Mouse (Mus musculus) intestine, embryonic 15.5 days (tissue): ENCODE results near the gene Prx. TPM values are rescaled to one million over a fixed set of nuclear protein-coding genes. Genes with fewer than 3 reads are reported as not detected.

Experiments
- ATAC-seq: fragments of 200-750 bp; cut with Nextera tagmentation; 2 replicates; pipeline ENCODE4 v1.8.0; 2017; ENCODE audit warnings: moderate TSS enrichment, moderate library complexity
- H3K27ac ChIP-seq: fragments of 300-500 bp; sonication (generic); 2 replicates; pipeline ENCODE4 v1.5.1; 2015; ENCODE audit warnings: mild to moderate bottlenecking, inconsistent platforms
- H3K27me3 ChIP-seq: fragments of 300-500 bp; sonication (generic); replicated peaks from 2 replicates; pipeline ENCODE4 v1.6.1; 2015; ENCODE audit warnings: inconsistent platforms
- H3K36me3 ChIP-seq: fragments of 300-500 bp; sonication (generic); 2 replicates; pipeline ENCODE4 v1.6.1; 2015; ENCODE audit warnings: inconsistent platforms
- H3K4me1 ChIP-seq: fragments of 300-500 bp; sonication (generic); replicated peaks from 2 replicates; pipeline ENCODE4 v1.6.1; 2015; ENCODE audit warnings: inconsistent platforms
- H3K4me2 ChIP-seq: fragments of 300-500 bp; sonication (generic); replicated peaks from 2 replicates; pipeline ENCODE4 v1.6.1; 2015; ENCODE audit warnings: mild to moderate bottlenecking, inconsistent platforms
- H3K4me3 ChIP-seq: fragments of 300-500 bp; sonication (generic); replicated peaks from 2 replicates; pipeline ENCODE4 v1.5.1; 2015; ENCODE audit warnings: inconsistent platforms
- H3K9ac ChIP-seq: fragments of 300-500 bp; sonication (generic); 2 replicates; pipeline ENCODE4 v1.6.1; 2015; ENCODE audit warnings: inconsistent platforms
- H3K9me3 ChIP-seq: fragments of 300-500 bp; sonication (generic); 2 replicates; pipeline ENCODE4 v1.6.1; 2016; ENCODE audit warnings: inconsistent platforms
- WGBS: fragments of 180-500 bp; shearing (Covaris S2); methylation state at CpG from one replicate; pipeline ENCODE4 v1.1.7; 2015; 5-methylcytosine and 5-hydroxymethylcytosine counted together
- polyA plus RNA-seq: library from polyadenylated mRNA; unstranded; fragments of >200 nt; fragmentation: Nextera tagmentation; extraction: Ambion mirVana; gene quantifications from 2 replicates; pipeline ENCODE4 v1.2.1, GENCODE M21; 2015

Prx gene
- polyA plus RNA-seq, 1 experiment from 2014 or later: 3.2 TPM

GRCm38 (mm10) chr7:27473835-27474489 is 25.2 kb upstream of the Prx start:
- H3K4me3 ChIP-seq: peak overlapping the region; percentile 77
- peak overlapping the region; percentile 92 for H3K27ac ChIP-seq
- WGBS: under 1% methylated on average over 34 of the region's 34 CpGs
- no peak for ATAC-seq
- H3K36me3 ChIP-seq: peaks cover 7% of the 10 kb centered on the region
- peak overlapping the region; percentile 74 for H3K9ac ChIP-seq
- no peaks in the 10 kb centered on the region for H3K27me3 ChIP-seq
- H3K9me3 ChIP-seq: no peaks in the 10 kb centered on the region
- H3K4me1 ChIP-seq: peaks cover 19% of the 10 kb centered on the region
- peak overlapping the region; percentile 58 for H3K4me2 ChIP-seq

DNA sequence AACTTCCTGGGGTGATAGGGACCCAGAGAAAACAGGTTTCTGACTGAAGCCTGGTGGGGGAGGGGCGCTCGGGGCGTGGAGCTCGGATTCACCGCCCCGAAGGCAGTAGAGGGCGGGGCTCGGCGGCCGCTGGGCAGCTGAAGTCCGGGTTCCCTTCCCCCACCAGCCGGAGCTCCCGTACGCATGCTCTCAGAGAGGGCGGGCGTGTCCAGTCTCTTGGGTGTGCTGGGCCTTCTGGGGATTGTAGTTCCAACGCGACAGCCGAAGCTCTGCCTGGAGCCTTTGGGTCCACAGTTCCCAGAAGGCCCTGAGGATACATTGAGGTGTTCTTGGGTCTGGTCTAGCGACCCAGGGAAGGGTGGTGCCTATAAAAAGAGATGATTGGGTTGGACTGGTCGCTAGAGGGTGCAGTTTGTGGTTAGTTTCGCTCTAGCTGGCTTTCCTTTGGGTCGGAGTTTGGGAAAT is 24.6 kb upstream of the Prx start:
- 1% methylated on average over 23 of the region's 23 CpGs for WGBS
- peak overlapping the region; percentile 74 for H3K9ac ChIP-seq
- ATAC-seq: peak; percentile 92
- no peaks in the 10 kb centered on the region for H3K9me3 ChIP-seq
- H3K4me1 ChIP-seq: peaks cover 25% of the 10 kb centered on the region
- H3K4me2 ChIP-seq: peak overlapping the region; percentile 58
- H3K4me3 ChIP-seq: peak overlapping the region; percentile 77
- H3K27ac ChIP-seq: peak overlapping the region; percentile 92
- no peaks in the 10 kb centered on the region for H3K27me3 ChIP-seq
- H3K36me3 ChIP-seq: peaks cover 7% of the 10 kb centered on the region

DNA sequence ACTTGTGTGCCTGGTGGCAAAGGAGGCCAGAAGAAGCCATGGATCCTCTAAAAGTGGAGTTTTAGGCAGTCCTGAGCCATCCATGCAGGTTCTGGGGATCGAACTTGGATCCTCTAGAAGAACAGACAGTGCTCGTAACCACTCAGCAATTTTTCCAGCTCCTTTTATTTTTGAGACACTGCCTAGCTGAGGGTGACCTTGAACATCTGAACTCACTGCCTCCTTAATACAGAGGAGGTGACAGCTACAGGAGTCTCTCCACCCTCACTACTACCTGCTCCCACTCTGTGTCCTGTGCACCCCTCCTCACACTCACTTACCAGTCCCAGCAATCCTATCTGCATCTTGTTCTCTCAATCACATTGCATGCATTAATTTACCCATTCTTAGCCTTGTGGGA is 23.5 kb upstream of the Prx start:
- no peak for ATAC-seq
- no peak overlapping the region for H3K9ac ChIP-seq
- H3K27ac ChIP-seq: peak overlapping the region; percentile 67
- 0 out of 2 replicates have a peak overlapping the region, but pooled peaks have one; percentile 0 for H3K4me3 ChIP-seq
- peaks cover 25% of the 10 kb centered on the region for H3K4me1 ChIP-seq
- peak overlapping the region; percentile 58 for H3K4me2 ChIP-seq
- no peaks in the 10 kb centered on the region for H3K9me3 ChIP-seq
- no peaks in the 10 kb centered on the region for H3K27me3 ChIP-seq
- H3K36me3 ChIP-seq: peaks cover 7% of the 10 kb centered on the region
- 86% methylated on average over 2 of the region's 2 CpGs for WGBS

DNA sequence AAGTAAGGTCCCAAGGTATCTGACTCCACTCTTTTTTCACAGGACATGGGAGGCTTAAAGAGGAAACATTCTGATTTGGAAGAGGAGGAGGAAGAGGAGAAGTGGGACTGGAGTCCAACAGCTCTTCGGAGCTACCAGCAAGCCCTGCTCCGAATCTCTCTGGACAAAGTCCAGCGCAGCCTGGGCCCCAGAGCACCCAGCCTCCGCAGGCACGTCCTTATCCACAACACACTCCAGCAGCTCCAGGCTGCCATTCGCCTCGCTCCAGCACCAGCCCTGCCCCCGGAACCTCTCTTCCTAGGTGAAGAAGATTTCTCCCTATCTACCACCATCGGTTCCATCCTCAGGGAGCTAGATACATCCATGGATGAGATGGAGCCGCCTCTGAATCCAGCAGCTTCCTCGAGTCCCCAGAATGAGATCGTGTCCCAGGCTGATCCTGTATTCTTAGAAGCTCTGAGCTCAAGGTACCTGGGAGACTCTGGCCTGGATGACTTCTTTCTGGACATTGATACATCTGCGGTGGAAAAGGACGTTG is 23.0 kb upstream of the Prx start:
- Histone ChIP-seq H3K9me3 (no peaks in the 10 kb centered on the region), H3K4me1 (peaks cover 28% of the 10 kb centered on the region), H3K27me3 (no peaks in the 10 kb centered on the region), H3K9ac (no peak overlapping the region), H3K4me3 (no peak overlapping the region), H3K36me3 (peaks cover 7% of the 10 kb centered on the region), H3K27ac (peak overlapping the region; percentile 67), H3K4me2 (peak overlapping the region; percentile 27)
- no peak for ATAC-seq
- WGBS: 87% methylated on average over 14 of the region's 14 CpGs

DNA sequence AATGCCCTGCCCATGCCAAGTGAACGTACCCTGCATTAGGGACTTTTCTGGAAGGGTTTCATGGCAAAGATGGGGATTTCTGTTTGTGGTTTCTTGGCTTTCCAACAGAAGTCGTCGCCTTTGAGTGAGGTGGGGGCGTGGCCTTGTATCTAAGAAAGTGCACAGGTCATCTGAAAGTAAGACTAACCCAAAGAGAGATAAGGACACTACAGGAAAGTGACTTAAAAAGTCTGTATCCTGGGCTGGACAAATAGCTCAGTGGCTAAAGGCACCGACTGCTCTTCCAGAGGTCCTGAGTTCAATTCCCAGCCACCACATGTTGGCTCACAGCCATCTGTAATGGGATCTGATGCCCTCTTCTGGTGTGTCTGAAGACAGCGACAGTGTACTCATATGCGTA is 20.6 kb upstream of the Prx start:
- Histone ChIP-seq H3K4me2 (no peak overlapping the region), H3K27me3 (no peaks in the 10 kb centered on the region), H3K4me1 (peaks cover 28% of the 10 kb centered on the region), H3K27ac (0 out of 2 replicates have a peak overlapping the region, but pooled peaks have one; percentile 95), H3K4me3 (no peak overlapping the region), H3K9ac (0 out of 2 replicates have a peak overlapping the region, but pooled peaks have one; percentile 17), H3K9me3 (no peaks in the 10 kb centered on the region), H3K36me3 (peaks cover 7% of the 10 kb centered on the region)
- ATAC-seq: no peak
- WGBS: 70% methylated on average over 7 of the region's 7 CpGs

DNA sequence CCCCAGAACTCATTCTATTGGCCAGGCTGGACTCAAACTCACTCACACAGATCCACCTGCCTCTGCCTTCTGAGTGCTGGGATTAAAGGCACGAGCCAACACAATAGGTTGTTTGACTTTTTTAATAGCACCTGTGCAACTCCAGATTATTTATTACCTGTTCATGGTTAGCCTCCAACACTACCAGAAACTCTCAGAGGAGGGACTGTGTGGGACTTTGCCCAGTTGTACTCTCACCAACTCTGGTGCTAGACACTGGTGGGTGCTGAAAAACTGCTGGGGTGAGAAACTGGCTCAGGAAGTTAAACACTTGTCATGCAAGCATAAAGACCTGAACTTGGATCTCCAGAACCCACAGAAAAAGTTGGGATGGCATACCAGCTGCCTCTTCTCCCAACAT is 19.4 kb upstream of the Prx start:
- Histone ChIP-seq H3K4me3 (0 out of 2 replicates have a peak overlapping the region, but pooled peaks have one; percentile 6), H3K4me2 (peak overlapping the region; percentile 60), H3K4me1 (peaks cover 28% of the 10 kb centered on the region), H3K9ac (0 out of 2 replicates have a peak overlapping the region, but pooled peaks have one; percentile 12), H3K9me3 (no peaks in the 10 kb centered on the region), H3K36me3 (peaks cover 7% of the 10 kb centered on the region), H3K27ac (peak overlapping the region; percentile 95), H3K27me3 (no peaks in the 10 kb centered on the region)
- ATAC-seq: no peak
- WGBS: 42% methylated on average over 1 of the region's 1 CpGs

- H3K4me3 ChIP-seq: peak overlapping the region; percentile 36
- H3K9ac ChIP-seq: peak overlapping the region; percentile 49
- no peak for ATAC-seq
- H3K4me1 ChIP-seq: peaks cover 23% of the 10 kb centered on the region
- peak overlapping the region; percentile 95 for H3K27ac ChIP-seq
- H3K36me3 ChIP-seq: peaks cover 7% of the 10 kb centered on the region
- H3K9me3 ChIP-seq: no peaks in the 10 kb centered on the region
- no peaks in the 10 kb centered on the region for H3K27me3 ChIP-seq
- 64% methylated on average over 3 of the region's 3 CpGs for WGBS
- H3K4me2 ChIP-seq: peak overlapping the region; percentile 60
These were observed 18.6 kb upstream of the Prx start for GRCm38 (mm10) chr7:27480506-27480905.

GRCm38 (mm10) chr7:27480927-27481626 is 18.0 kb upstream of the Prx start:
- no peaks in the 10 kb centered on the region for H3K27me3 ChIP-seq
- no peaks in the 10 kb centered on the region for H3K9me3 ChIP-seq
- H3K4me1 ChIP-seq: peaks cover 23% of the 10 kb centered on the region
- H3K4me3 ChIP-seq: peak overlapping the region; percentile 36
- peaks cover 5% of the 10 kb centered on the region for H3K36me3 ChIP-seq
- 7% methylated on average over 11 of the region's 11 CpGs for WGBS
- H3K9ac ChIP-seq: peak overlapping the region; percentile 49
- ATAC-seq: peak; percentile 6; the same call in 1 of the 2 replicates
- H3K4me2 ChIP-seq: peak overlapping the region; percentile 60
- peak overlapping the region; percentile 95 for H3K27ac ChIP-seq

- peak overlapping the region; percentile 95 for H3K27ac ChIP-seq
- no peaks in the 10 kb centered on the region for H3K36me3 ChIP-seq
- WGBS: 0% methylated on average over 7 of the region's 12 CpGs
- H3K4me1 ChIP-seq: peaks cover 23% of the 10 kb centered on the region
- H3K9ac ChIP-seq: peak overlapping the region; percentile 49
- peak overlapping the region; percentile 36 for H3K4me3 ChIP-seq
- peak; percentile 97 for ATAC-seq
- no peaks in the 10 kb centered on the region for H3K9me3 ChIP-seq
- H3K27me3 ChIP-seq: no peaks in the 10 kb centered on the region
- H3K4me2 ChIP-seq: peak overlapping the region; percentile 60
These were observed 17.5 kb upstream of the Prx start for GRCm38 (mm10) chr7:27481627-27481969.

DNA sequence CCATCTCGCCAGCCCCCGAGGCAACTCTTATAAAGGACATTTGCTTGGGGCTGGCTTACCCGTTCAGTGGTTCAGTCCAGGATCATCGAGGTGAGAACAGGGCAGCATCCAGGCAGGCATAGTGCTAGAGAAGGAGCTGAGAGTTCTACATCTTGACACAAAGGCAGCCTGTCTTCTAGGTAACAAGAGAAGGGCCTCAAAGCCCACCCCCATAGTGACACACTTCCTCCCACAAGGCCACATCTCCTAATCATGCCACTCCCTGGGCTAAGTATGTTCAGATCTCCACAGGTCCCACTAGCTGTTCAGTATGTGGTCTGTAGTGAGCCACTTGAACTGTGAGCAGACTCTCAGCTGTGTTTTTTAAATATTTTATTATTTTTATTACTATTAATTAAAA is 15.3 kb upstream of the Prx start:
- Histone ChIP-seq H3K4me1 (peaks cover 21% of the 10 kb centered on the region), H3K4me2 (no peak overlapping the region), H3K36me3 (no peaks in the 10 kb centered on the region), H3K27ac (no peak overlapping the region), H3K4me3 (no peak overlapping the region), H3K27me3 (no peaks in the 10 kb centered on the region), H3K9me3 (no peaks in the 10 kb centered on the region), H3K9ac (no peak overlapping the region)
- ATAC-seq: no peak
- WGBS: 92% methylated on average over 4 of the region's 4 CpGs

GRCm38 (mm10) chr7:27486102-27486769 is 12.9 kb upstream of the Prx start:
- ATAC-seq: no peak
- Histone ChIP-seq H3K36me3 (peaks cover 6% of the 10 kb centered on the region; the same call in 1 of the 2 replicates), H3K4me1 (peaks cover 28% of the 10 kb centered on the region), H3K9ac (peak overlapping the region; percentile 21), H3K9me3 (no peaks in the 10 kb centered on the region), H3K27ac (peak overlapping the region; percentile 81), H3K27me3 (no peaks in the 10 kb centered on the region), H3K4me3 (peak overlapping the region; percentile 78), H3K4me2 (peak overlapping the region; percentile 71)
- 2% methylated on average over 13 of the region's 13 CpGs for WGBS
